Mouse (Mus musculus): Measurements from ENCODE around the gene Tacr1.
"Not testable (repeated sequence)": the region's sequence is repeated elsewhere in the genome, so short reads cannot be mapped to it uniquely, and the experiment has no call there.

Gene Tacr1

GRCm38 (mm10) chr6:82401595-82402451 is at the start of gene Tacr1:
TSS of gene Tacr1 (plus strand) at chr6:82402334.
- DNase-seq (ENCODE audit: extremely low spot score, low spot score), result peak; percentile 37

GRCm38 (mm10) chr6:82376144-82376543 is 26.0 kb upstream of the Tacr1 start:
- DNase-seq (ENCODE audit: extremely low spot score, low spot score), result no peak

- DNase-seq (ENCODE audit: extremely low spot score, low spot score), result no peak
These were observed 18.6 kb upstream of the Tacr1 start for GRCm38 (mm10) chr6:82383556-82383955.

GRCm38 (mm10) chr6:82402501-82403495 is 664 bp downstream of the Tacr1 start:
- peak; percentile 59 for DNase-seq (ENCODE audit: extremely low spot score, low spot score)

GRCm38 (mm10) chr6:82418367-82418766 is 16.2 kb downstream of the Tacr1 start:
- DNase-seq (ENCODE audit: extremely low spot score, low spot score), result no peak

GRCm38 (mm10) chr6:82420222-82420621 is 18.1 kb downstream of the Tacr1 start:
- no peak for DNase-seq (ENCODE audit: extremely low spot score, low spot score)

- no peak for DNase-seq (ENCODE audit: extremely low spot score, low spot score)
These were observed 26.8 kb downstream of the Tacr1 start for GRCm38 (mm10) chr6:82428890-82429289.

GRCm38 (mm10) chr6:82429766-82430165 is 27.6 kb downstream of the Tacr1 start:
- no peak for DNase-seq (ENCODE audit: extremely low spot score, low spot score)

- DNase-seq (ENCODE audit: extremely low spot score, low spot score), result no peak
These were observed 35.0 kb downstream of the Tacr1 start for GRCm38 (mm10) chr6:82437174-82437573.

- not testable (repeated sequence) for DNase-seq (ENCODE audit: extremely low spot score, low spot score)
These were observed 50.3 kb downstream of the Tacr1 start for GRCm38 (mm10) chr6:82452206-82453095.

GRCm38 (mm10) chr6:82455245-82455644 is 53.1 kb downstream of the Tacr1 start:
- no peak for DNase-seq (ENCODE audit: extremely low spot score, low spot score)

GRCm38 (mm10) chr6:82457163-82457763 is 55.1 kb downstream of the Tacr1 start:
- no peak for DNase-seq (ENCODE audit: extremely low spot score, low spot score)

- DNase-seq (ENCODE audit: extremely low spot score, low spot score), result no peak
These were observed 56.7 kb downstream of the Tacr1 start for GRCm38 (mm10) chr6:82458762-82459389.

GRCm38 (mm10) chr6:82463171-82463570 is 61.0 kb downstream of the Tacr1 start:
- no peak for DNase-seq (ENCODE audit: extremely low spot score, low spot score)

- no peak for DNase-seq (ENCODE audit: extremely low spot score, low spot score)
These were observed 72.3 kb downstream of the Tacr1 start for GRCm38 (mm10) chr6:82474477-82474876.

GRCm38 (mm10) chr6:82483842-82484241 is 81.7 kb downstream of the Tacr1 start:
- DNase-seq (ENCODE audit: extremely low spot score, low spot score), result no peak

GRCm38 (mm10) chr6:82494481-82494880 is 92.3 kb downstream of the Tacr1 start:
- DNase-seq (ENCODE audit: extremely low spot score, low spot score), result peak; percentile 7

GRCm38 (mm10) chr6:82510843-82511416 is 108.8 kb downstream of the Tacr1 start:
- DNase-seq (ENCODE audit: extremely low spot score, low spot score), result no peak

- no peak for DNase-seq (ENCODE audit: extremely low spot score, low spot score)
These were observed 117.5 kb downstream of the Tacr1 start for GRCm38 (mm10) chr6:82519626-82520025.

- no peak for DNase-seq (ENCODE audit: extremely low spot score, low spot score)
These were observed 120.4 kb downstream of the Tacr1 start for GRCm38 (mm10) chr6:82522567-82522966.
